In the genomic region with DNA sequence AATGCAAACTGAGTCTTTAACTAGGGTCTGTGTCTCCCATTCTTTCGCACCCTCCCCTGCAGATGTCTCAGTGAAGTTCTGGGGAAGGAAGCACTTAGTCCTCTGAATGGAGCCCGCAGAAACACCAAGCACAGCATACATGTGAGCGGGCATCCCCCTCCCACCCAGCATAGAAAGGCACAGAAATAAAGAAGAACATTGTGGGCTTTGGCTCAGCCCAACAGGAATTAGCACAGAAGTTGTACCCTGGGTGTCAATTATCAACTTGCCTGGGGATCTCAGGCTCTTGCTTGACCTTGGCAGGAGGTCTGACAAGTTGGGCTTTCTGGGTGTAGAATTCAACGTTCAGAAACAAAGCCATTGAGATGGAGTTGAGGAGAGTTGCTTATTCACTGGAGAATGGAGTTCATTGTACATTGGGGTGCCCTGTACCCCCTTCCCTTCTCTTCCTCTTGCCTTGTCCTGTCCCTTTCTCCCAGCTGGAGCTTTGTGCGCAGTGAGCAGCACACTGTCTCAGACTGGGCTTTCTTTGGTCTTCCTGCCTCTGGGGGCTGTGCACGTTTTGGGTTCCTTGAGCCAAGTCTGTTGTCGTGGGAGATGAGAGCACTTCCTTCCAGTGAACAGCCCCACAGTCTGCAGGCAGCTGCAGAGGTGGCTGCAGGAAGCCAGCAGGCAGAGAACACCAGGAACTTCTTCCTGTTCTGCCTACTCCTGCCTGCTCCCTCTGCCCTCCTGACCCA, we compare ENCODE assay signal across 8 mouse cellular contexts.
A peak's percentile ranks its signal among the peaks of the same experiment; 100 is the strongest.
DNase-seq lines count a peak whose midpoint lies in the region; ATAC-seq and TF ChIP-seq lines count a peak whose summit lies in the region.

No protein-coding gene starts in this region.

- WGBS in intestine, embryonic 14.5 days: 48% methylated on average over 7 of the region's 7 CpGs
- WGBS in intestine, postnatal 0 days: 57% methylated on average over 7 of the region's 7 CpGs
- 28% methylated on average over 7 of the region's 7 CpGs for WGBS in forebrain, embryonic 13.5 days
- WGBS in hindbrain, embryonic 12.5 days: 52% methylated on average over 7 of the region's 7 CpGs
- WGBS in midbrain, embryonic 16.5 days: 60% methylated on average over 7 of the region's 7 CpGs

- H3K27me3 ChIP-seq in intestine, embryonic 14.5 days (replicated peaks; ENCODE audit: control insufficient read depth, insufficient read depth, low read length): no peaks in the 10 kb centered on the region
- H3K27me3 ChIP-seq in intestine, postnatal 0 days (replicated peaks; ENCODE audit: control insufficient read depth, insufficient read depth, low read length): no peaks in the 10 kb centered on the region
- no peaks in the 10 kb centered on the region for H3K27me3 ChIP-seq in forebrain, embryonic 13.5 days
- no peaks in the 10 kb centered on the region for H3K27me3 ChIP-seq in hindbrain, embryonic 12.5 days
- H3K27me3 ChIP-seq in midbrain, embryonic 16.5 days (ENCODE audit: control insufficient read depth, insufficient read depth, low read depth, low read length): no peaks in the 10 kb centered on the region

- intact Hi-C loops in left cerebral cortex, adult 2 months (cut with DNase I): loop anchor here (1.0 kb wide), 1 partner anchor 26 kb away; no protein-coding TSS in a partner anchor

- ATAC-seq in intestine, embryonic 14.5 days (replicated peaks; ENCODE audit: low FRiP score, low TSS enrichment, low read depth): no peak
- ATAC-seq in intestine, postnatal 0 days: no peak
- ATAC-seq in forebrain, embryonic 13.5 days: peak; percentile 91
- peak; percentile 56 for ATAC-seq in hindbrain, embryonic 12.5 days (ENCODE audit: low FRiP score)
- ATAC-seq in midbrain, embryonic 16.5 days: peak; percentile 93

- 0 out of 2 replicates have a peak overlapping the region, but pooled peaks have one; percentile 7 for H3K27ac ChIP-seq in intestine, embryonic 14.5 days (ENCODE audit: low read depth)
- no peak overlapping the region for H3K27ac ChIP-seq in intestine, postnatal 0 days (ENCODE audit: low read depth, low read length)
- peak overlapping the region; percentile 63 for H3K27ac ChIP-seq in forebrain, embryonic 13.5 days
- H3K27ac ChIP-seq in hindbrain, embryonic 12.5 days: peak overlapping the region; percentile 12; the same call in 1 of the 2 replicates
- peak overlapping the region; percentile 42; the same call in 1 of the 2 replicates for H3K27ac ChIP-seq in left cerebral cortex, adult 2 months
- H3K27ac ChIP-seq in midbrain, embryonic 16.5 days (ENCODE audit: low read length): peak overlapping the region; percentile 50; the same call in 1 of the 2 replicates

- no peaks in the 10 kb centered on the region for H3K36me3 ChIP-seq in intestine, embryonic 14.5 days (ENCODE audit: control insufficient read depth, insufficient read depth, low read length)
- no peaks in the 10 kb centered on the region for H3K36me3 ChIP-seq in intestine, postnatal 0 days (ENCODE audit: control insufficient read depth, insufficient read depth)
- H3K36me3 ChIP-seq in forebrain, embryonic 13.5 days (ENCODE audit: poor library complexity, severe bottlenecking): no peaks in the 10 kb centered on the region
- no peaks in the 10 kb centered on the region for H3K36me3 ChIP-seq in hindbrain, embryonic 12.5 days
- no peaks in the 10 kb centered on the region for H3K36me3 ChIP-seq in midbrain, embryonic 16.5 days (ENCODE audit: control insufficient read depth, insufficient read depth, low read length)

- TF ChIP-seq CTCF in intestine, postnatal 0 days (IDR thresholded peaks at IDR 0.05; ENCODE audit: low read depth): no peak
- no peak for TF ChIP-seq CTCF in left cerebral cortex, adult 2 months (IDR thresholded peaks at IDR 0.05)

- no peaks in the 10 kb centered on the region for H3K9me3 ChIP-seq in intestine, embryonic 14.5 days (ENCODE audit: control insufficient read depth, low read length)
- H3K9me3 ChIP-seq in intestine, postnatal 0 days (ENCODE audit: control insufficient read depth): no peaks in the 10 kb centered on the region
- no peaks in the 10 kb centered on the region for H3K9me3 ChIP-seq in forebrain, embryonic 13.5 days (replicated peaks)
- H3K9me3 ChIP-seq in hindbrain, embryonic 12.5 days (replicated peaks): no peaks in the 10 kb centered on the region
- H3K9me3 ChIP-seq in midbrain, embryonic 16.5 days (replicated peaks; ENCODE audit: control insufficient read depth, low read length, poor library complexity, severe bottlenecking): no peaks in the 10 kb centered on the region

- no peak for DNase-seq in intestine, embryonic 14.5 days (ENCODE audit: low spot score)
- peak; percentile 23 to 40 for DNase-seq in left cerebral cortex, adult 2 months (ENCODE audit: extremely low spot score in 1 of 2, low spot score in 2 of 2)
- DNase-seq in urinary bladder, postnatal 10 days (ENCODE audit: low spot score): no peak
- DNase-seq in spleen, postnatal 14 days (ENCODE audit: low spot score in 2 of 2): no peak

- no peak overlapping the region for H3K4me3 ChIP-seq in intestine, embryonic 14.5 days (ENCODE audit: low read depth, low read length)
- H3K4me3 ChIP-seq in intestine, postnatal 0 days (ENCODE audit: low read depth, low read length): no peak overlapping the region
- no peak overlapping the region for H3K4me3 ChIP-seq in forebrain, embryonic 13.5 days
- no peak overlapping the region for H3K4me3 ChIP-seq in hindbrain, embryonic 12.5 days
- H3K4me3 ChIP-seq in left cerebral cortex, adult 2 months: no peak overlapping the region
- H3K4me3 ChIP-seq in midbrain, embryonic 16.5 days (ENCODE audit: low read depth, low read length): no peak overlapping the region

- H3K9ac ChIP-seq in intestine, embryonic 14.5 days (ENCODE audit: low read length): no peak overlapping the region
- no peak overlapping the region for H3K9ac ChIP-seq in intestine, postnatal 0 days (ENCODE audit: low read depth, low read length)
- H3K9ac ChIP-seq in forebrain, embryonic 13.5 days: no peak overlapping the region
- H3K9ac ChIP-seq in hindbrain, embryonic 12.5 days: no peak overlapping the region
- H3K9ac ChIP-seq in midbrain, embryonic 16.5 days (ENCODE audit: low read depth, low read length): no peak overlapping the region

- H3K4me1 ChIP-seq in intestine, embryonic 14.5 days (replicated peaks; ENCODE audit: control insufficient read depth, insufficient read depth, low read length): peaks cover 3% of the 10 kb centered on the region; the same call in 1 of the 2 replicates
- no peaks in the 10 kb centered on the region for H3K4me1 ChIP-seq in intestine, postnatal 0 days (replicated peaks; ENCODE audit: control insufficient read depth, insufficient read depth, low read length)
- H3K4me1 ChIP-seq in forebrain, embryonic 13.5 days: peaks cover 31% of the 10 kb centered on the region
- H3K4me1 ChIP-seq in hindbrain, embryonic 12.5 days: peaks cover 10% of the 10 kb centered on the region
- H3K4me1 ChIP-seq in midbrain, embryonic 16.5 days (ENCODE audit: control insufficient read depth, insufficient read depth, low read length): no peaks in the 10 kb centered on the region; the same call in 1 of the 2 replicates

- no peak overlapping the region for H3K4me2 ChIP-seq in intestine, embryonic 14.5 days (ENCODE audit: low read length)
- H3K4me2 ChIP-seq in intestine, postnatal 0 days (replicated peaks; ENCODE audit: low read depth): no peak overlapping the region
- H3K4me2 ChIP-seq in forebrain, embryonic 13.5 days: no peak overlapping the region
- no peak overlapping the region for H3K4me2 ChIP-seq in hindbrain, embryonic 12.5 days (replicated peaks)
- no peak overlapping the region for H3K4me2 ChIP-seq in midbrain, embryonic 16.5 days (ENCODE audit: low read length)

Comparison
In these comparisons a context has a peak if more than half of its experiments do, and no peak if none do; other contexts are left out.
1. ATAC-seq: peak in forebrain, embryonic 13.5 days (single experiment), hindbrain, embryonic 12.5 days (single experiment) and midbrain, embryonic 16.5 days (single experiment); none in intestine, embryonic 14.5 days (single experiment) and intestine, postnatal 0 days (single experiment).
2. DNase-seq: peak in left cerebral cortex, adult 2 months (2 of 2); none in intestine, embryonic 14.5 days (single experiment), urinary bladder, postnatal 10 days (single experiment) and spleen, postnatal 14 days (0 of 2).